Mouse (Mus musculus): ENCODE data around the gene Rab3c. TPM values are rescaled to one million over a fixed set of nuclear protein-coding genes. Genes with fewer than 3 reads are reported as not detected.

Rab3c gene
- polyA plus RNA-seq, 1 experiment = 0.16 TPM

DNA sequence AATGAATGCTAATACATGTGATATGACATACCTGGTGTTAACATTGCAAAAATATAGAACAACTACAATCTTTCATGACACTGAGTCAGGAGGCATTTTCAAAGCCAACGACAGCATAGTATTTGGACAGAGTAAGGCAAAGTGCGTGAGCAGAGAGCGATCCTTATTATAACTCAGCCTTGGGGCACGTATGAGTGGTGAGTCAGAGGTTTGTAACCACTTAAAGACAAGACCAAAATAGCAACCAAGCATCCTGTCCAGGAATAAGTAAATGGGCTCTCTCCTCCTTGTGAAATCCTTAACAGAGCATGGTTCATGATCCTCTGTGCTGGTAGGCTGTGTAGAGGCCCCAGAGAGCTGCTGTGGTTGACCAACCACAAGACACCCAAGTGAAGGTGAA, 50.8 kb downstream of the Rab3c start:
- Histone ChIP-seq H3K79me3 (ENCODE audit: low read depth) (no peaks in the 10 kb centered on the region), H3K79me2 (ENCODE audit: control insufficient read depth, insufficient read depth) (no peaks in the 10 kb centered on the region), H3K36me3 (ENCODE audit: control insufficient read depth, insufficient read depth) (no peaks in the 10 kb centered on the region), H3K4me3 (ENCODE audit: insufficient read depth, poor library complexity, severe bottlenecking) (no peak overlapping the region), H3K27me3 (ENCODE audit: control insufficient read depth, insufficient read depth, insufficient read length) (no peaks in the 10 kb centered on the region), H3ac (ENCODE audit: control insufficient read depth, insufficient read length, low read depth) (no peak overlapping the region)
- no peak for TF ChIP-seq MYOG (IDR thresholded peaks at IDR 0.05; ENCODE audit: control insufficient read depth, extremely low read depth, insufficient read length)
- no peak for TF ChIP-seq MAX (IDR thresholded peaks at IDR 0.05)
- TF ChIP-seq CEBPB (IDR thresholded peaks at IDR 0.05; ENCODE audit: low read depth) = peak; percentile 47
- peak; percentile 79 for TF ChIP-seq FOSL1 (IDR thresholded peaks at IDR 0.05; ENCODE audit: insufficient read depth, low read length, poor library complexity, severe bottlenecking)

GRCm38 (mm10) chr13:110219195-110219594, 61.6 kb downstream of the Rab3c start:
- H3K27me3 ChIP-seq (ENCODE audit: control insufficient read depth, insufficient read depth, insufficient read length) = no peaks in the 10 kb centered on the region
- H3K79me2 ChIP-seq (ENCODE audit: control insufficient read depth, insufficient read depth) = no peaks in the 10 kb centered on the region
- no peak overlapping the region for H3K4me3 ChIP-seq (ENCODE audit: insufficient read depth, poor library complexity, severe bottlenecking)
- TF ChIP-seq MAX (IDR thresholded peaks at IDR 0.05) (no peak), CTCF (IDR thresholded peaks at IDR 0.05; ENCODE audit: control insufficient read depth, insufficient read depth, insufficient read length) (no peak), CEBPB (IDR thresholded peaks at IDR 0.05; ENCODE audit: low read depth) (no peak)
- no peak overlapping the region for H3ac ChIP-seq (ENCODE audit: control insufficient read depth, insufficient read length, low read depth)
- no peaks in the 10 kb centered on the region for H3K79me3 ChIP-seq (ENCODE audit: low read depth)
- no peaks in the 10 kb centered on the region for H3K36me3 ChIP-seq (ENCODE audit: control insufficient read depth, insufficient read depth)

DNA sequence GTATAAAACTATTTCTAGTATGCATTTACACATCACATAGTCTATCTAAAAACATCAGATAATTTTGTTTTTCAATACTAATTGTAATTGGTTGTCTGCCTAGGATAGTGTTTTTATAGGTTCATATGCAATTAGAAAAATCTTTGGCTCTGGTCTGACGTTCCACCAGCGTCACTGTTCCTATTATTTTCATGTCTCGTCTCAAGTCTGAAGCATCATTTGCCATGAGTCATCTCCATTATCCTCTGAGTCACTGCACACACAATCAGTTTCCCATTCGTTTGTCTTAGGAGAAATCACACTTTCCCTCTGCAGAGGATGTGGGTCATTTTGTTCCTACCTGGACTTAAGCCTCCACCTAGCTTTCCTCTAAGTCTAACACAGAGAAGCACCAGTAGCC, 62.3 kb downstream of the Rab3c start:
- no peaks in the 10 kb centered on the region for H3K27me3 ChIP-seq (ENCODE audit: control insufficient read depth, insufficient read depth, insufficient read length)
- H3ac ChIP-seq (ENCODE audit: control insufficient read depth, insufficient read length, low read depth) = no peak overlapping the region
- no peaks in the 10 kb centered on the region for H3K36me3 ChIP-seq (ENCODE audit: control insufficient read depth, insufficient read depth)
- H3K79me2 ChIP-seq (ENCODE audit: control insufficient read depth, insufficient read depth) = no peaks in the 10 kb centered on the region
- H3K79me3 ChIP-seq (ENCODE audit: low read depth) = no peaks in the 10 kb centered on the region
- peak; percentile 21 for TF ChIP-seq MYOD1 (IDR thresholded peaks at IDR 0.05; ENCODE audit: control insufficient read depth, insufficient read length, low read depth)
- no peak for TF ChIP-seq USF1 (IDR thresholded peaks at IDR 0.05; ENCODE audit: low read depth)
- peak; percentile 94 for TF ChIP-seq FOSL1 (IDR thresholded peaks at IDR 0.05; ENCODE audit: insufficient read depth, low read length, poor library complexity, severe bottlenecking)
- H3K4me3 ChIP-seq (ENCODE audit: insufficient read depth, poor library complexity, severe bottlenecking) = no peak overlapping the region

GRCm38 (mm10) chr13:110211526-110212075, 69.2 kb downstream of the Rab3c start:
- Histone ChIP-seq H3K79me2 (ENCODE audit: control insufficient read depth, insufficient read depth) (no peaks in the 10 kb centered on the region), H3ac (ENCODE audit: control insufficient read depth, insufficient read length, low read depth) (no peak overlapping the region), H3K4me3 (ENCODE audit: insufficient read depth, poor library complexity, severe bottlenecking) (no peak overlapping the region), H3K27me3 (ENCODE audit: control insufficient read depth, insufficient read depth, insufficient read length) (no peaks in the 10 kb centered on the region), H3K36me3 (ENCODE audit: control insufficient read depth, insufficient read depth) (no peaks in the 10 kb centered on the region), H3K79me3 (ENCODE audit: low read depth) (no peaks in the 10 kb centered on the region)
- no peak for TF ChIP-seq CEBPB (IDR thresholded peaks at IDR 0.05; ENCODE audit: low read depth)

- no peaks in the 10 kb centered on the region for H3K27me3 ChIP-seq (ENCODE audit: control insufficient read depth, insufficient read depth, insufficient read length)
- no peak overlapping the region for H3ac ChIP-seq (ENCODE audit: control insufficient read depth, insufficient read length, low read depth)
- no peaks in the 10 kb centered on the region for H3K79me2 ChIP-seq (ENCODE audit: control insufficient read depth, insufficient read depth)
- H3K79me3 ChIP-seq (ENCODE audit: low read depth) = no peaks in the 10 kb centered on the region
- TF ChIP-seq USF1 (IDR thresholded peaks at IDR 0.05; ENCODE audit: low read depth) (no peak), FOSL1 (IDR thresholded peaks at IDR 0.05; ENCODE audit: insufficient read depth, low read length, poor library complexity, severe bottlenecking) (no peak), MAX (IDR thresholded peaks at IDR 0.05) (no peak), CEBPB (IDR thresholded peaks at IDR 0.05; ENCODE audit: low read depth) (no peak), MYOG (IDR thresholded peaks at IDR 0.05; ENCODE audit: control insufficient read depth, extremely low read depth, insufficient read length) (no peak), CTCF (IDR thresholded peaks at IDR 0.05; ENCODE audit: control insufficient read depth, insufficient read depth, insufficient read length) (no peak), MYOD1 (IDR thresholded peaks at IDR 0.05; ENCODE audit: control insufficient read depth, insufficient read length, low read depth) (no peak)
- no peak overlapping the region for H3K4me3 ChIP-seq (ENCODE audit: insufficient read depth, poor library complexity, severe bottlenecking)
- no peaks in the 10 kb centered on the region for H3K36me3 ChIP-seq (ENCODE audit: control insufficient read depth, insufficient read depth)
Measured at GRCm38 (mm10) chr13:110198906-110199305, 81.9 kb downstream of the Rab3c start.

- Histone ChIP-seq H3K79me3 (ENCODE audit: low read depth) (no peaks in the 10 kb centered on the region), H3K27me3 (ENCODE audit: control insufficient read depth, insufficient read depth, insufficient read length) (no peaks in the 10 kb centered on the region), H3K4me3 (ENCODE audit: insufficient read depth, poor library complexity, severe bottlenecking) (no peak overlapping the region), H3ac (ENCODE audit: control insufficient read depth, insufficient read length, low read depth) (no peak overlapping the region), H3K36me3 (ENCODE audit: control insufficient read depth, insufficient read depth) (no peaks in the 10 kb centered on the region), H3K79me2 (ENCODE audit: control insufficient read depth, insufficient read depth) (no peaks in the 10 kb centered on the region)
- no peak for TF ChIP-seq CEBPB (IDR thresholded peaks at IDR 0.05; ENCODE audit: low read depth)
- TF ChIP-seq USF1 (IDR thresholded peaks at IDR 0.05; ENCODE audit: low read depth) = no peak
- no peak for TF ChIP-seq MYOD1 (IDR thresholded peaks at IDR 0.05; ENCODE audit: control insufficient read depth, insufficient read length, low read depth)
Measured at GRCm38 (mm10) chr13:110190039-110190438, 90.8 kb downstream of the Rab3c start.
